Mouse (Mus musculus) CD8-positive naive resting alpha-beta T cell, adult 2 months (primary cell): ENCODE results near the gene Ncam1.

Experiments used
- DNase-seq, 2 experiments: peaks; one replicate each; pipeline ENCODE4 v3.0.0; 2022; ENCODE audit warnings: low read depth in 2 of 2, low spot score in 2 of 2

The Ncam1 gene

GRCm38 (mm10) chr9:49509628-49510027, 289.1 kb downstream of the Ncam1 start:
- DNase-seq, result no peak

- DNase-seq, result no peak
Measured at GRCm38 (mm10) chr9:49509094-49509493, 289.6 kb downstream of the Ncam1 start.

GRCm38 (mm10) chr9:49507829-49508585, 290.7 kb downstream of the Ncam1 start:
- no peak for DNase-seq

- DNase-seq, result no peak
Measured at GRCm38 (mm10) chr9:49504658-49505057, 294.1 kb downstream of the Ncam1 start.

- DNase-seq, result no peak
Measured at GRCm38 (mm10) chr9:49502245-49502644, 296.5 kb downstream of the Ncam1 start.

GRCm38 (mm10) chr9:49499878-49500277, 298.8 kb downstream of the Ncam1 start:
- DNase-seq, result no peak

- DNase-seq, result peak in 1 of 2 experiments; percentile 14
Measured at GRCm38 (mm10) chr9:49493979-49494649, 304.6 kb downstream of the Ncam1 start.

- DNase-seq, result no peak
Measured at GRCm38 (mm10) chr9:49490609-49491008, 308.1 kb downstream of the Ncam1 start.

GRCm38 (mm10) chr9:49488912-49489895, 309.5 kb downstream of the Ncam1 start:
- peak; percentile 28 to 55 for DNase-seq

- DNase-seq, result no peak
Measured at GRCm38 (mm10) chr9:49488258-49488657, 310.5 kb downstream of the Ncam1 start.

GRCm38 (mm10) chr9:49487657-49487943, 311.1 kb downstream of the Ncam1 start:
- DNase-seq, result no peak

- no peak for DNase-seq
Measured at GRCm38 (mm10) chr9:49486805-49487656, 311.7 kb downstream of the Ncam1 start.

GRCm38 (mm10) chr9:49485892-49486311, 312.8 kb downstream of the Ncam1 start, which contains the start of gene Ttc12:
Gene Ttc12 (minus strand): TSS chr9:49486225.
- peak in 1 of 2 experiments; percentile 6 for DNase-seq

GRCm38 (mm10) chr9:49485250-49485891, 313.4 kb downstream of the Ncam1 start:
- DNase-seq, result no peak

- DNase-seq, result no peak
Measured at GRCm38 (mm10) chr9:49483316-49483715, 315.4 kb downstream of the Ncam1 start.

- no peak for DNase-seq
Measured at GRCm38 (mm10) chr9:49472126-49472525, 326.6 kb downstream of the Ncam1 start.

- no peak for DNase-seq
Measured at GRCm38 (mm10) chr9:49470946-49471345, 327.8 kb downstream of the Ncam1 start.

GRCm38 (mm10) chr9:49470006-49470405, 328.7 kb downstream of the Ncam1 start:
- DNase-seq, result no peak

GRCm38 (mm10) chr9:49456136-49456535, 342.6 kb downstream of the Ncam1 start:
- no peak for DNase-seq

GRCm38 (mm10) chr9:49452396-49452795, 346.3 kb downstream of the Ncam1 start:
- no peak for DNase-seq
